Mouse (Mus musculus) bone marrow, adult 2 months (tissue): ENCODE measurements around the gene Nhsl1.

Experiments used
- CTCF ChIP-seq: fragments of 200-500 bp; IDR thresholded peaks from 2 replicates; pipeline ENCODE4 v1.5.1; 2011; ENCODE audit warnings: low read length, control low read depth; ENCODE audit not compliant: control insufficient read depth, insufficient read depth
- POLR2A ChIP-seq: fragments of 200-500 bp; IDR thresholded peaks from 2 replicates; pipeline ENCODE4 v1.6.1; 2011; ENCODE audit warnings: low read depth, mild to moderate bottlenecking, control low read depth, low read length, borderline replicate concordance; ENCODE audit not compliant: control insufficient read depth

- TF ChIP-seq CTCF (no peak), POLR2A (no peak)
Measured at GRCm38 (mm10) chr10:18469279-18470135, 150.7 kb downstream of the Nhsl1 start.
